21 mouse cellular contexts compared by ENCODE assay signal in the genomic region with DNA sequence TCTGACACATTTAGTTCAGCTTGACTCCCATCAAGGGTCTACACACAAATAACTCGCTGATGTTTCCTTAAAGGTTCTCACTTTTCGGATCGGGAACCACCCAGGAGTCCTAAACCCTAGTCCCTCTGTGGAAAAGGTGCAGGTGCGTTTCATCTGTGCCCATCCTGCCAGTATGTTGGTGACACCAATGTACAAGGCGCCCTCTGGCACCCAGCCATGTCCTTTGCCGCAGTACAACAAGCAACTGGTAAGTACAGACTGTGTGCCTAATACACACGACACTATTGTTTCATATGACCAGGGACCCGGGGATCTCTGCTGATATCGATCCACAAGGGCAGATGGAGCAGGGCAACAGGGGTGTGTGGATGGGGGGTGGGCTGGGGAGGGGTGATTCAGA. TPM values are rescaled to one million over a fixed set of nuclear protein-coding genes. Genes with fewer than 3 reads are reported as not detected.
A peak's percentile ranks its signal among the peaks of the same experiment; 100 is the strongest.
DNase-seq lines count a peak whose midpoint lies in the region; ATAC-seq lines count a peak whose summit lies in the region.
"Had no signal": no experiment of that assay in that cellular context is flagged by ENCODE, and none has a peak within 500 bp of the region (broad histone marks: within the 10 kb centered on the region; RNA-seq: fewer than 3 reads in every experiment).

No protein-coding gene starts in this region.

- H3K4me1 ChIP-seq in midbrain, embryonic 11.5 days (ENCODE audit: control insufficient read depth, insufficient read depth, low read length): no peaks in the 10 kb centered on the region
- H3K4me1 ChIP-seq in midbrain, embryonic 13.5 days (replicated peaks): no peaks in the 10 kb centered on the region
- H3K4me1 ChIP-seq: embryonic facial prominence, embryonic 12.5 days; forebrain, embryonic 13.5 days; lung, embryonic 15.5 days; neural tube, embryonic 13.5 days had no signal

- H3K27me3 ChIP-seq in midbrain, embryonic 11.5 days (ENCODE audit: control insufficient read depth, insufficient read depth, low read length): no peaks in the 10 kb centered on the region
- H3K27me3 ChIP-seq in midbrain, embryonic 13.5 days: no peaks in the 10 kb centered on the region
- H3K27me3 ChIP-seq: embryonic facial prominence, embryonic 12.5 days; forebrain, embryonic 13.5 days; liver, embryonic 12.5 days; lung, embryonic 15.5 days; neural tube, embryonic 13.5 days had no signal

- H3K27ac ChIP-seq in midbrain, embryonic 11.5 days (ENCODE audit: low read depth, low read length): no peak overlapping the region
- no peak overlapping the region for H3K27ac ChIP-seq in midbrain, embryonic 13.5 days
- H3K27ac ChIP-seq: embryonic facial prominence, embryonic 12.5 days; forebrain, embryonic 13.5 days; heart, adult 2 months; kidney, postnatal 0 days; liver, embryonic 12.5 days; lung, embryonic 15.5 days; neural tube, embryonic 13.5 days had no signal

- H3K9me3 ChIP-seq in midbrain, embryonic 11.5 days (ENCODE audit: control insufficient read depth, low read length): no peaks in the 10 kb centered on the region
- no peaks in the 10 kb centered on the region for H3K9me3 ChIP-seq in midbrain, embryonic 13.5 days
- H3K9me3 ChIP-seq: embryonic facial prominence, embryonic 12.5 days; forebrain, embryonic 13.5 days; liver, embryonic 12.5 days; lung, embryonic 15.5 days; neural tube, embryonic 13.5 days had no signal

- no peak overlapping the region for H3K4me3 ChIP-seq in midbrain, embryonic 11.5 days (ENCODE audit: low read depth, low read length)
- H3K4me3 ChIP-seq in midbrain, embryonic 13.5 days (replicated peaks): no peak overlapping the region
- H3K4me3 ChIP-seq: embryonic facial prominence, embryonic 12.5 days; erythroblast, embryonic 14.5 days; forebrain, embryonic 13.5 days; heart, adult 2 months; liver, embryonic 12.5 days; lung, embryonic 15.5 days; neural tube, embryonic 13.5 days had no signal

- H3K9ac ChIP-seq in midbrain, embryonic 11.5 days (ENCODE audit: low read length): no peak overlapping the region
- H3K9ac ChIP-seq in midbrain, embryonic 13.5 days (replicated peaks): no peak overlapping the region
- H3K9ac ChIP-seq: embryonic facial prominence, embryonic 12.5 days; forebrain, embryonic 13.5 days; liver, embryonic 12.5 days; lung, embryonic 15.5 days; neural tube, embryonic 13.5 days had no signal

- no peaks in the 10 kb centered on the region for H3K36me3 ChIP-seq in midbrain, embryonic 11.5 days (ENCODE audit: control insufficient read depth, insufficient read depth, low read length)
- no peaks in the 10 kb centered on the region for H3K36me3 ChIP-seq in midbrain, embryonic 13.5 days
- H3K36me3 ChIP-seq: embryonic facial prominence, embryonic 12.5 days; liver, embryonic 12.5 days; lung, embryonic 15.5 days; neural tube, embryonic 13.5 days had no signal

- WGBS in midbrain, embryonic 11.5 days: 88% methylated on average over 9 of the region's 9 CpGs
- WGBS in midbrain, embryonic 13.5 days: 87% methylated on average over 9 of the region's 9 CpGs

- no peak for ATAC-seq in midbrain, embryonic 11.5 days (ENCODE audit: low FRiP score)
- no peak for ATAC-seq in midbrain, embryonic 13.5 days
- ATAC-seq: forebrain, embryonic 13.5 days; hindbrain, embryonic 16.5 days; intestine, embryonic 16.5 days; liver, embryonic 12.5 days had no signal

- intact Hi-C loops in gastrocnemius, postnatal 36 days (cut with DNase I): no loop called here

- no peak overlapping the region for H3K4me2 ChIP-seq in midbrain, embryonic 11.5 days
- no peak overlapping the region for H3K4me2 ChIP-seq in midbrain, embryonic 13.5 days (replicated peaks)
- H3K4me2 ChIP-seq: embryonic facial prominence, embryonic 12.5 days; forebrain, embryonic 13.5 days; liver, embryonic 12.5 days; lung, embryonic 15.5 days; neural tube, embryonic 13.5 days had no signal

- DNase-seq in gastrocnemius, postnatal 10 days: peak; percentile 29
- DNase-seq in gastrocnemius, postnatal 36 days: no peak
- peak; percentile 3 for DNase-seq in kidney, postnatal 14 days
- DNase-seq in kidney, adult 11 months: no peak
- DNase-seq in midbrain, embryonic 11.5 days (ENCODE audit: low spot score, missing footprints): peak; percentile 37
- DNase-seq: cerebellum, adult 9-10 months; midbrain, embryonic 14.5 days; right cerebral cortex, adult 18-20 months; thymus, adult 18-20 months; thymus, postnatal 4 days had no signal

RNA-seq across cellular contexts. Expression of gene Rps27, which starts 53.7 kb away (rescaled TPM):
- 1,000 to 10,000 TPM; 1,294 to 1,303 TPM for total RNA-seq in gastrocnemius, postnatal 10 days (2021)
- 100 to 1,000 TPM; 700 to 984 TPM for total RNA-seq in gastrocnemius, postnatal 36 days (2021)
- polyA plus RNA-seq in midbrain, embryonic 11.5 days (2014; fragmentation: Nextera tagmentation; extraction: Ambion mirVana): 1,063 and 1,232 TPM in 2 replicates
- 1,033 and 1,129 TPM in 2 replicates for polyA plus RNA-seq in midbrain, embryonic 13.5 days (2015; fragmentation: Nextera tagmentation; extraction: Ambion mirVana)

RNA-seq across cellular contexts. Expression of gene Rab13, which starts 53.7 kb away (rescaled TPM):
- total RNA-seq in gastrocnemius, postnatal 10 days (2021): 10 to 100 TPM; 14.8 to 16.6 TPM
- total RNA-seq in gastrocnemius, postnatal 36 days (2021): 1 to 10 TPM; 6.1 to 7.1 TPM
- 14.4 and 16.4 TPM in 2 replicates for polyA plus RNA-seq in midbrain, embryonic 11.5 days (2014; fragmentation: Nextera tagmentation; extraction: Ambion mirVana)
- 19.9 and 25.6 TPM in 2 replicates for polyA plus RNA-seq in midbrain, embryonic 13.5 days (2015; fragmentation: Nextera tagmentation; extraction: Ambion mirVana)

RNA-seq across cellular contexts. Expression of gene Nup210l, which starts 55.8 kb away (rescaled TPM):
- total RNA-seq in gastrocnemius, postnatal 10 days (2021): under 1 TPM; 0.09 to 0.11 TPM
- total RNA-seq in gastrocnemius, postnatal 36 days (2021): under 1 TPM in 1 of 2 experiments, not detected in 1; 0.05 TPM
- 0.57 and 0.60 TPM in 2 replicates for polyA plus RNA-seq in midbrain, embryonic 11.5 days (2014; fragmentation: Nextera tagmentation; extraction: Ambion mirVana)
- polyA plus RNA-seq in midbrain, embryonic 13.5 days (2015; fragmentation: Nextera tagmentation; extraction: Ambion mirVana): 0.34 and 0.45 TPM in 2 replicates
- polyA plus RNA-seq: erythroblast, embryonic 14.5 days had no signal

Comparison
In these comparisons a context has a peak if more than half of its experiments do, and no peak if none do; other contexts are left out.
1. DNase-seq: peak in gastrocnemius, postnatal 10 days (single experiment), kidney, postnatal 14 days (single experiment) and midbrain, embryonic 11.5 days (single experiment); none in gastrocnemius, postnatal 36 days (0 of 2) and kidney, adult 11 months (single experiment).